Mouse (Mus musculus) spleen, embryonic (tissue): Measurements from ENCODE around the gene Gm3755.
"Not testable (repeated sequence)": the region's sequence is repeated elsewhere in the genome, so short reads cannot be mapped to it uniquely, and the experiment has no call there.

Source experiments
- CTCF ChIA-PET: fragments of 350-600 bp; sonication (Branson Sonifier 250); formaldehyde crosslinking; loops from one replicate; lab custom pipeline; 2022; lab: Charles Lee

Gene Gm3755

DNA sequence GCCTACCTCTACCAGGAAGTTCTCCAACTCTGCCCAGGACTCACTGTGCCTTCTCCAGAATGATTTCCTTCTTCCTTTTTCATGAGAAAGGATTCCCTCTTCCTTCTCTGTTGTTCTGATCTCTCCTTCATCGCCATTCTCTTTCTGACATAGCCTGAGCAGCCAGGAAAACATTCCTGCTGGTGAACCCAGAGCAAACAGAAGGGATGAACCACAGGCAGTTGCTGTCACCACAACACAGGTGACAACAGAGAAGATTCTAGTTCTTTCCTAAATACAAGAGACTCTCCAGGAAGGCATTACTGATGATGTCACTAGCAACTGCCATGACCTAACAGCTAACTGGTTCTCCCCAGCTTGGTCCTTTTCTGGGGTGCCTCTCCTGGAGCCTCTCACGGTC, at the start of gene Gm3755:
Gm3755 (minus strand) TSS at position 101 of the 400 bp plus-strand sequence.
- CTCF ChIA-PET, result not testable (repeated sequence)

DNA sequence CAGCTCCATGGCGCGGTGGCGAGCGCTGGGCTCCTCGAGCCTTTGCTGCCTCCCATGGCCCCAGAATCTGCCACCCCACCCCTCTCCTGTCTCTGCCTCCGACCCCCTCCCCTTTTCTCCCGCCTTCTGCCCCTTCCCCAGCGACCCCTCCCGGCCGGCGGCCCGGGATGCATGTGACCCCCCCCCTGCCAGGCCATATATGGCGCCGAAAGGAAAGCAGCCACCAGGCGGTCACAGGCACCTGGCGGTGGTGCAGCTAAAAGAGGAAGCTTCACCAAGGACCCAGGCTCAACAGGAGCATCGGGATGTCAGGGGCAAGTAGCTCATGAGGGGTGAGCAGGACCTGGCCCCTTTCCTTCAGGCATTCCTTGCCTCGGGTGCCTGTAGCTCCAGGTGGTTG, 38.0 kb upstream of the Gm3755 start:
- CTCF ChIA-PET, result not testable (repeated sequence)

DNA sequence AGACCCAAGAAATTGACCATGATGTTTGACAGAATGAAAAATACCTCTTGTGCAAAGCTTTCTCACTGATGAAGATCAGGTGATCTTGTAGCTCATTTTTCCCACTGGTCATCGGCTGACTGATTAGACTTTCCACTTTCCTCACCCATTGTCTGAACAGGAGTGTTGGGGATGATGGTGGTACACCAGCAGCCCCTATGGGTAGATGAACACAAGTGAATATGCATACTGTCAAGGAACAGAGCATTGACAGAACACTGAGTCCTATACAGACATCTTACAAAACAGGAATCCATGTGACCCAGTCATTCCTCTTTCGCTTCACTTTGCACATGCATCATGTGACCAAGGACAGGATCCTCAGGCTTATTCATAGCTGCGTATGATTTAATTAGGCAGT, 32.9 kb upstream of the Gm3755 start, which contains the start of gene Gm3752:
Gm3752 (minus strand) TSS at position 101 of the 400 bp plus-strand sequence.
- CTCF ChIA-PET, result not testable (repeated sequence)

DNA sequence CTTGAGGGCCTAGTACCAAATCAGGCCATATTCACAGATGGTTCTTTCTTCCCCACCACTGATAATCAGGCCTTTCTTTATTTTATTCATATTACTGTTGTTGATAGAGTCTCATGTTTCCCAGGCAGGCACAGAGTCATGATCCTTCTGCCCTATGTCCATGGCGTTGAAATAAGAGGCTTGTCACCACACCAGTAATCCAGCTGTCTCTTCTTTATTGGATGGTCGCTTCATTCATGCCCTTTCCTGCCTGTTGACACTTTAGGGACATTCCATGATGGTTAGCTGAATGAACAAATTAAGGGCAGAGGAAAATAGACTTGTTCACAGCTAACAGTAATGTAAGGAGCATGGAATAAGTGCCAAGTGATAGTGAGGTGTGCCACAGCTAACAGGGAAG, 28.2 kb downstream of the Gm3755 start:
- CTCF ChIA-PET, result not testable (repeated sequence)
